Mouse (Mus musculus) kidney, adult 11 months (tissue): ENCODE results near the gene Stbd1.
A peak's percentile ranks its signal among the peaks of the same experiment; 100 is the strongest.

Source experiments
- DNase-seq: peaks from one replicate; pipeline ENCODE4 v3.0.0; 2022

Stbd1 gene

GRCm38 (mm10) chr5:92602691-92603690 is at the start of gene Stbd1:
Stbd1 (plus strand) TSS chr5:92603041.
- peak; percentile 30 for DNase-seq

DNA sequence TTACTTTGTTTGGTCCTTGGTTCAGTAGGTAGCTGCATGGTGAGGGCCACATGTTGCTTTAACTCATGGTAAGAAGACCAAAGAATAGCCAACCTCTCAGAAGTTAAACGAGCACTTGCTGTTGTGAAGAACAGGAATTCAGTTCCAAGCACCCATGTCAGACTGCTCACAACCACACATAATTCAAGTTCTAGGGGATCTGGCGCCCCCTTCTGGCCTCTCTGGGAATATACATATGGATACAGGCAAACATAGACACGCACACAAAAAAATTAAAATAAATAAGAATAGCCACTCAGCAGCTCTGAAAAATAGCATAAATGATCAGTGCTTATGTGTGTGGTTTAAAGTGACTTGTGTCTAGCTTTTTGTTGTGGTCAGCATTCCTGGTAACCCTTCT is 48.9 kb upstream of the Stbd1 start:
- DNase-seq: no peak

- DNase-seq: no peak
These were observed 48.4 kb upstream of the Stbd1 start for GRCm38 (mm10) chr5:92554443-92554842.

GRCm38 (mm10) chr5:92554891-92555511 is 47.8 kb upstream of the Stbd1 start, which contains the start of gene Fam47e:
Fam47e (plus strand) TSS chr5:92555069.
- DNase-seq: peak; percentile 9

GRCm38 (mm10) chr5:92555905-92556304 is 46.9 kb upstream of the Stbd1 start:
- no peak for DNase-seq

DNA sequence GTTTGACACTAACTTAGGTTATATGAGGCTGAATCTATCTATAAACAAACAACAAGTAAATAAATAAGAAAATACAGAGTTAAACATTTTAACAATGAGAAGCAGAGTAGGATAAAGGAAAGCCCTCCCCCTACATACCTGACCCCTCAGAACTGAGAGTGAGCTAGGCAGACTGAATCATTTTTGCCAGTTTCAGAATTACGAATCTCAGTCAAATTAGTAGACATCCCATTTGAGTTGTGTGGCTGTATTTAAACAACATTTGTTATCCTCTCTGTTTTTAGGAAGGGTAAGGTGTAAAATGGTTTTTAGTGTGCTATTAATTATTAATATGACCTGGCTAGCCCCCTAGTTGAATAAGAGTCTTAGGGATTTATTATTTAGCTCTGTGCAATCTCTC is 45.3 kb upstream of the Stbd1 start:
- DNase-seq: no peak

DNA sequence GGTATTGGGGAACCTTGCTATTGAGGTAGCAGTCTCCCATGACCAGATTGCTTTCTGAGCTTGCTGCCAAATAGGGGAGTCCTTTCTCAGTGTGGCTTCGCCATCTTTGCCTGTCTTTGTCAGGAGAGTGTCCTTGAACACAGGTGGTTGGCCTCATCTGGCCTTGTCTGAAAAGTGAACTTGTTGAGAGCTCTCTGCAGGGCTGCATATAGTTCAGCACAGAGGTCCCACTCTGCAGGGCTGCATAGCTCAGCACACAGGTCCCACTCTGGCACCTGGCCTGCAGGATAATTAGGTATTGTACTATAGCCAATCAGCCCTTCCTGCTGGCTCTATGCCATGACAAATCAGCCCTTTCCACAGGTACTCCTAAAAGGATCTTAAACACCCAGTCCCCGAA is 42.6 kb upstream of the Stbd1 start:
- DNase-seq: no peak

GRCm38 (mm10) chr5:92562002-92562401 is 40.8 kb upstream of the Stbd1 start:
- DNase-seq: no peak

DNA sequence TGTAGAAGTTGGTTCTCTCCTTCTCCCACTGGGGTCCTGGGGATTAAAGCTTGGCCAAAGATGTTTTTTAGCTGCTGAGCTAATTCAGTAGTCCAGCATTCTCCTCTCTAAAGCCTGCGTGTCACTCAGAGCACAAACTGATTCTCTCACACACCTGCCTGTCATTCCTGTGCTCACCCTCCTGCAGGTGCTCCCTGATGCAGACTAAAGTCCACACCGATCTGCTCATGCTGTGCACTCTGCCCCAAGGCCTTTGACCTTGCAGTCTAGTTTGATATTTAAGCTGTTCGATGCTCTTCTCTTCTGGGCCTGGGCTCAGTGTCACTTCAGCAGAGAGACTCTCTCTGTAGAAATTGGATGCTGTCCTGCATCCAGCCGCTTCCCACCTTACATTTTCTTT is 31.6 kb upstream of the Stbd1 start:
- DNase-seq: peak; percentile 67

DNA sequence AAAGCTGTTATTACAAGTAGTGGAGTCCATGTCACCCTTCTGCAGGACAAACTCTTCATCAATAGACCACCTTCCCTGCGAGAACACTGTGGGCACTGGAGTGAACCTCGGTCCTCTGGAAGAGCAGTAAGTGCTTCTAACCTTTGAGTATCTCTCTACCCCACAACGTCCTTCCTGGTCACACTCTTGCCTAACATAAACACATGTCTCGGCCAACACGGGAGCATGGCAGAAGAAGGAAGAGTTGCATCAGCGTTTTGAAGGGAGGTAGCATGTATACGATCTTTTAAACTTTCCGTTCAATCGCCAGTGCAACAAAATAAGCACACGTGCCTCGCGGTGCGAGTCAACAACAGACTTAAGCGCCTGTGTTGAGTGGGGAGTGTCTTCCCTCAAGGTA is 23.3 kb upstream of the Stbd1 start:
- no peak for DNase-seq

DNA sequence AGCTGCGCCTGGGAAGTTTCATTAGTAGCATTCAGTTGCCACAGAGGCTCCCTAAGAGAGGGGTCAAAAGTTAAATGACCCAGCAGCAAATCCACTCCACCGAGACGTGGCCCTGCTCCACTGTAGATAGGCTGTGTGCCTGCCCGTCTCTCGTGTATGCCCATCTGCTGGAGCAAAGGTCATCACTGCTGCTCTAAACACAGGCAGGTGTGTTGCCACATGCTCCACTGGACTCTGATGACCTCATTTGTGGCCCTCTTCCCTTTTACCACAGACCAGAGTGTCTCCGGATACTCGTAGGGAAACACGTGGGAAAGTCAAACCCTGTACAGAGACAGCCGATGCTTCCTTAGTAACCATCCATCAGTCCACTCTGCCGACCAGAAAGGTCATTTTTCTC is 16.9 kb upstream of the Stbd1 start:
- DNase-seq: peak; percentile 65

GRCm38 (mm10) chr5:92595026-92595425 is 7.8 kb upstream of the Stbd1 start:
- DNase-seq: no peak

GRCm38 (mm10) chr5:92596865-92597264 is 6.0 kb upstream of the Stbd1 start:
- DNase-seq: no peak

DNA sequence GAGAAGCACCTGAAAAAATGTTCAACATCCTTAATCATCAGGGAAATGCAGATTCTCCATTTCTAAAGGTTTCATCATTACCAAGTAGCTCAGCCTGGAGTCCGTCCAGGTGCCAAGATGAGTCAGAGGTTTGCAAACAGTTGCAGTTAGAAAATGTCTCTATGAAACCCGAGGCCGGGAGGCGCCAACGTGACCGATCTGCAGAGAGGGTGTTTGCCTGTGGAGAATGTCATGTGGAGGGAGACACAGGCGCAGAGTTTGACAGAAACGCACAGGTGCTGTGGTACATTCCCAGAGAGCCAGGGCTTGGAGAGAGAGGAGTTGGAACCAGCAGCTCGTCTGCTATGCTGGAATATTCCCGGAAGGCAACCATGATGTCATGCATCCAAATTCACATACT is 3.8 kb upstream of the Stbd1 start:
- DNase-seq: no peak

DNA sequence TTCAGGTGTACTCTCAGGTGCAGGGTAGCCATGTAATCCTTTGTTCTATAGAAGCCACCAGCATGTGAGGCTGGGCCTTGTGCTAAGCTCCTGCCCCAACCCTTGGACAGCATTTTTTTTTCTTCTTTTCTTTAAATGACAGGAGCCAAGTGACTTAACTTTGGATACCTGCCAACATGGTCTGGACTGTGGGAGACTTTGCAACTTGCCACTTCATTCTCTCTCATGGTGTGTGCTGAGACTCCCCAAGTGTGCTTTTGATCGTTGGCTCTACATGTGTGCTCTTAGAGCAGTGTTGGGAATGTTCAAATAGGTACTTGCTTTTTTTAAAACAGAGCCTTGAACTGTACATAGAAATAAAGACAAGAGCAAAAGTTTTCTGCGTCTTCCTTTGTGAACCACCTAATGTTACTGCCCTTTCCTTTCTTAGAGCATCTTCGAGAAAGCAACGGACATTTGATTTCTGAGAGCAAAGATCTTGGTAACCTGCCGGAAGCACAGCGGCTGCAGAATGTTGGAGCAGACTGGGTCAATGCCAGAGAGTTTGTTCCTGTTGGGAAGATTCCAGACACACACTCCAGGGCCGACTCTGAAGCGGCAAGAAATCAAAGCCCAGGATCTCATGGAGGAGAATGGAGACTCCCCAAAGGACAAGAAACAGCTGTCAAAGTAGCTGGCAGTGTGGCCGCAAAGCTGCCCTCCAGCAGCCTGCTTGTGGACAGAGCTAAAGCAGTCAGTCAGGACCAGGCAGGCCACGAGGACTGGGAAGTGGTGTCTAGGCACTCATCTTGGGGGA is 1.8 kb downstream of the Stbd1 start:
- peak; percentile 27 for DNase-seq

DNA sequence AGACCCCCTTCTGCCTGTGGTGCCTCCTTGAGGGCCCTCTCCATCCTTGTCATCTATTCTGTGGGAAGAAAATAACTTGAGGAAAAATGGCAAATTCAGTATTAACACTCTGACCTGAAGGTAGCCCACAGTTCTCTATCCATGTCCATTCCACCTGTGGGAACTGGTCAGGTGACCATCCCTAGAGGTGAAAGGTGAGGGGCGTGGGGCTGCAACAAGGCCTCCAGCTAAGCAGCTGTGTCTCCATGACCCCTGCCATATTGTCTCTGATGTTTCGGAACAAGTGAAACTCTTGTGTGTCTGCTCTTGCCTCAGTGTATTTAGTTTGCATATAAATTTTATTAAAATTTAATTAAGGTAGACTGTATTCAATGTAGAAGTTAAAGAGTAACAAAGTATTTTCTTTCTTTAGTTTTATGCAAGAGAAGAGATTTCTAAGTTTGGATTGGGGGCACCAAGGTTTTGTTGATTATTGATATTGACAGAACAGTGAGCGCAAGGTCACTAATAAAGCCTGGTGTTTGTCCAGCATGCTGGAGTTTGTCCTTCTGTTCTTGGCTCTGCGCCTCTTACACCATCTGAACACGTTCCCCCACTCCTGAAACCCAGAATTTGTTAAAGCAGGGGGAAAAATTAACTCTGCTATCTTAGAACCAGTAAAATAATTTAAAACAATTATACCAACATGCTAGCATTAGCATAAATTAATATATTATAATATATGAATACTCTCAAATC is 4.8 kb downstream of the Stbd1 start:
- DNase-seq: no peak

- peak; percentile 20 for DNase-seq
These were observed 9.9 kb downstream of the Stbd1 start for GRCm38 (mm10) chr5:92612756-92613155.

GRCm38 (mm10) chr5:92621883-92622282 is 19.0 kb downstream of the Stbd1 start:
- DNase-seq: no peak

- DNase-seq: no peak
These were observed 25.1 kb downstream of the Stbd1 start for GRCm38 (mm10) chr5:92627896-92628295.

DNA sequence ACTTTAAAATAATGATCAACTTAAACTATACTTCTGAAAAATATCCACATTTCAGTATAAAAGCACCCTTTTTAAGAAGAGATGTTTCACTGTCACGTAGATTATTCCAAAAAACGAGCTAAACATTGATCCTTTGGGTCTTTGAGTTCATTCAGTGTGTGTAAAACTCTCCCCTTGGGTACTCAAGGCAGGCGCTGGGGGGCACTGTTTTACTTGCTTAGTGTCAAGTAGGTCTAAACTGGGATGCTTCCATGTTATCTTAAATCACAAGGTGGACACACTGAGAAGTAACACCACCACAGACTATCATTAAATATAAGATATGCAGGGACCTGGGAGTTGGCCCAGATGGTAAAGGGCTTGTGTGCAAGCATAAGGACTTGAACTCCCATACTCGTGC is 30.7 kb downstream of the Stbd1 start:
- no peak for DNase-seq

- DNase-seq: no peak
These were observed 32.1 kb downstream of the Stbd1 start for GRCm38 (mm10) chr5:92634916-92635315.

- no peak for DNase-seq
These were observed 33.0 kb downstream of the Stbd1 start for GRCm38 (mm10) chr5:92635891-92636290.

DNA sequence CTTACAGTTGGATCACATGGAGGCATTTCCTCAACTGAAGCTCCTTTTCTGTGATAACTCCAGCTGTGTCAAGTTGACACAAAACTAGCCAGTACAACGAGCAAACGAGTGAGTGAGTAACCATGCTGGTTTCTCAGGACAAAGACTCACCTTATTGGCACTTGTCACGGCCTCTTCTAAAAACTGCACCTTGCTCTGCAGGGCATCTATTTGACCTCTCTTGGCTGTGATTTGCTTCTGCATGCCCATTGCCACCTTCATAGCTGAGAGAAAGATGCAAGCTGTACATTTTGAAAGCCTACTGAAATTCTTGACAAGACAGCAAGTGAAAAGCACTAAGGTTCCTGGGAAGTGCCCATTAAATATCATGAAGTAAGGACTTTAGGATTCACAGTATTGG is 38.0 kb downstream of the Stbd1 start:
- DNase-seq: peak; percentile 6
